Mouse (Mus musculus) heart, postnatal 0 days (tissue): Measurements from ENCODE around the gene Ndufa4l2. TPM values are rescaled to one million over a fixed set of nuclear protein-coding genes. Genes with fewer than 3 reads are reported as not detected.
A peak's percentile ranks its signal among the peaks of the same experiment; 100 is the strongest.

ENCODE experiments used
- ATAC-seq: fragments of 200-750 bp; cut with Nextera tagmentation; 2 replicates; pipeline ENCODE4 v1.8.0; 2017; ENCODE audit warnings: low read depth, moderate number of reproducible peaks, moderate library complexity; ENCODE audit not compliant: insufficient read depth
- DNase-seq: peaks from one replicate; pipeline ENCODE4 v3.0.0-alpha.2; 2016; ENCODE audit warnings: low spot score
- H3K27ac ChIP-seq: fragments of 300-500 bp; sonication (generic); 2 replicates; pipeline ENCODE4 v1.5.1; 2014; ENCODE audit warnings: low read depth, mild to moderate bottlenecking
- H3K27me3 ChIP-seq: fragments of 300-500 bp; sonication (generic); 2 replicates; pipeline ENCODE4 v1.6.1; 2014; ENCODE audit warnings: low read length, mixed read lengths; ENCODE audit not compliant: control insufficient read depth, insufficient read depth
- H3K36me3 ChIP-seq: fragments of 300-500 bp; sonication (generic); replicated peaks from 2 replicates; pipeline ENCODE4 v1.6.1; 2014; ENCODE audit warnings: low read length, mixed read lengths; ENCODE audit not compliant: control insufficient read depth, insufficient read depth
- H3K4me1 ChIP-seq: fragments of 300-500 bp; sonication (generic); 2 replicates; pipeline ENCODE4 v1.6.1; 2014; ENCODE audit warnings: antibody characterized with exemption; ENCODE audit not compliant: control insufficient read depth, insufficient read depth
- H3K4me2 ChIP-seq: fragments of 300-500 bp; sonication (generic); 2 replicates; pipeline ENCODE4 v1.6.1; 2014; ENCODE audit warnings: low read depth, mild to moderate bottlenecking, low read length, moderate library complexity
- H3K4me3 ChIP-seq: fragments of 300-500 bp; sonication (generic); 2 replicates; pipeline ENCODE4 v1.5.1; 2014; ENCODE audit warnings: low read depth, low read length
- H3K9ac ChIP-seq: fragments of 300-500 bp; sonication (generic); replicated peaks from 2 replicates; pipeline ENCODE4 v1.6.1; 2014; ENCODE audit warnings: low read depth, low read length, mixed read lengths
- H3K9me3 ChIP-seq: fragments of 300-500 bp; sonication (generic); replicated peaks from 2 replicates; pipeline ENCODE4 v1.6.1; 2016; ENCODE audit warnings: low read length; ENCODE audit not compliant: control insufficient read depth
- CTCF ChIP-seq: IDR thresholded peaks from 2 replicates; pipeline ENCODE4 v1.5.1; 2016; ENCODE audit warnings: antibody characterized with exemption, control low read depth, low read depth
- EP300 ChIP-seq: IDR thresholded peaks from 2 replicates; pipeline ENCODE4 v1.6.1; 2016; ENCODE audit warnings: antibody characterized with exemption, low read depth
- WGBS: fragments of 180-500 bp; shearing (Covaris S2); extraction: QIAGEN DNeasy Blood & Tissue Kit; methylation state at CpG from one replicate; pipeline ENCODE4 v1.1.7; 2014; 5-methylcytosine and 5-hydroxymethylcytosine counted together
- polyA plus RNA-seq: library from polyadenylated mRNA; unstranded; fragments of >200 nt; fragmentation: Nextera tagmentation; extraction: Ambion mirVana; gene quantifications from 2 replicates; pipeline ENCODE4 v1.2.1, GENCODE M21; 2015
- total RNA-seq: library from RNA; depleted of rRNA; stranded (reverse); fragments of >200 nt; gene quantifications from 2 replicates; pipeline ENCODE4 v1.2.3, GENCODE M21; 2014; ENCODE audit warnings: low replicate concordance

The Ndufa4l2 gene
- total and polyA plus RNA-seq, 2 experiments from 2014 or later = 46.4 to 68.3 TPM

DNA sequence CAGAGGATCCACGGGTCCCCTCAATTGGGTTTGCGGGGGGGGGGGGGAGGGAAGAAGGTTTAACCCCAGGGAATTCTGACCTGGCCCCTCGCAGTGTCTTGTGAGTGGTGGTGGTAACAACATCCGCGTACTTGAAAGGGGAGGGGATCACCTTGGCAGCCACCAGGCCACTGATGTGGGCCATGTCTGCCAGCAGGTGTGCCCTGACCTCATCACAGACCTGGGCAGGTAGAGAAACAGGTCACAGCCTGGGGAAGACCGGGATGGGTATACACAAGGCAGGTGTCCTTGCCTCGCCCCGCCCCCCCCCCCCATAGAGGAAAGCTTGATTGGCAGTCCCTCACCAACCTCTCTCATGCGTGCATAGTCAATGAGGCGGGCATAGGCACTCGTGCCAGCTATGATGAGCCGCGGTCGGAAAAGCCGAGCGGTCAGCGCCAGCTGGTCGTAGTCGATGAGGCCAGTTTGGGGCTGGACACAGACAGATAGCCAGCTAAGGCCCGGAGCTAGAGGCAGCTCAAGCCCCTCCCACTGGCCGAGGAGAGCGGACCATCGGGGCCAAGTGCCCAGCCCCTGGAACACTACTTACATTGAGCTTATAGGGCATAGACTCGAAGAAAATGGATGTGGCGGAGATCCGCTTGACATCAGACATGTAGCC lies 4.4 kb downstream of the Ndufa4l2 start:
- Histone ChIP-seq H3K36me3 (peaks cover 30% of the 10 kb centered on the region), H3K9ac (no peak overlapping the region), H3K9me3 (no peaks in the 10 kb centered on the region), H3K4me1 (peaks cover 21% of the 10 kb centered on the region), H3K27ac (no peak overlapping the region), H3K4me3 (no peak overlapping the region), H3K27me3 (peaks cover 10% of the 10 kb centered on the region; the same call in 1 of the 2 replicates), H3K4me2 (no peak overlapping the region)
- ATAC-seq = no peak
- DNase-seq = no peak
- 96% methylated on average over 24 of the region's 26 CpGs for WGBS
- TF ChIP-seq CTCF = no peak

DNA sequence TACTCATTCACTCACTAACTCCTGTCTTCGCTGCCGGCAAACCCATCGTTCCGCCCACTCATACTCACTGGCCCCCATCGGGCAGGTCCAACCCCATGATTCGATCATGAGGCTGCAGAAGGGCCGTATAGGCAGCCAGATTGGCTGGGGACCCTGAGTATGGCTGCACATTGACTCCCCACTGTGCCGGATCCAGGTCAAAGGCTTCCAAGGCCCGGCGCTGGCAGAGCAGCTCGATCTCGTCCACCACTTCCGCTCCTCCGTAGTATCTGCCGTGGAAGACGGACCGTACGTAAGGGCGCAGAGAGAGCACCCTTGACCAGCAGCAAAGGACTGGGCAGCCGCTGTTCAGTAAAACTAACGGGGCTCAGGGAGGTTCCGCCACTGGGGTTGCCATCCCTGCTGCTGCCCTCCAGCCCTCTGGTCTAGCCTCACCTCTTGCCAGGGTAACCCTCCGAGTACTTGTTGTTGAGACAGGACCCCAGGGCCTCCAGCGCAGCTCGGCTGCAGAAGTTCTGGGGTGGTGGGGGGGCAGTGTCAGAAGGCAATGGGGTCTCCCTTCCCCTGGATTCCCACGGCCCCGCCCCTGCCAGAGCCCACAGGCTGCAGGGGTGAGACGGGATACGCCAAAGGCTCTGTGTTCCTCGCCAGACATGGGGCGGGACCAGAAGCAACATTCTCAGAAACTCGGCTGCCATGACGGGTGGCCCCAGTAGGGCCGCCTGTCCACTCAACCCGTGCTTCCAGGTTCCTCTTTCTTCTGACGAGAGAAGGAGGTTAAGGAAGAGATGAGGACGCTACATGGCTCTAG lies 5.3 kb downstream of the Ndufa4l2 start:
- Histone ChIP-seq H3K9me3 (no peaks in the 10 kb centered on the region), H3K27me3 (peaks cover 15% of the 10 kb centered on the region), H3K4me1 (peaks cover 16% of the 10 kb centered on the region), H3K27ac (no peak overlapping the region), H3K36me3 (peaks cover 30% of the 10 kb centered on the region), H3K9ac (no peak overlapping the region), H3K4me3 (no peak overlapping the region), H3K4me2 (no peak overlapping the region)
- WGBS = 94% methylated on average over 37 of the region's 37 CpGs
- no peak for DNase-seq
- TF ChIP-seq EP300 (no peak), CTCF (no peak)
- ATAC-seq = no peak

DNA sequence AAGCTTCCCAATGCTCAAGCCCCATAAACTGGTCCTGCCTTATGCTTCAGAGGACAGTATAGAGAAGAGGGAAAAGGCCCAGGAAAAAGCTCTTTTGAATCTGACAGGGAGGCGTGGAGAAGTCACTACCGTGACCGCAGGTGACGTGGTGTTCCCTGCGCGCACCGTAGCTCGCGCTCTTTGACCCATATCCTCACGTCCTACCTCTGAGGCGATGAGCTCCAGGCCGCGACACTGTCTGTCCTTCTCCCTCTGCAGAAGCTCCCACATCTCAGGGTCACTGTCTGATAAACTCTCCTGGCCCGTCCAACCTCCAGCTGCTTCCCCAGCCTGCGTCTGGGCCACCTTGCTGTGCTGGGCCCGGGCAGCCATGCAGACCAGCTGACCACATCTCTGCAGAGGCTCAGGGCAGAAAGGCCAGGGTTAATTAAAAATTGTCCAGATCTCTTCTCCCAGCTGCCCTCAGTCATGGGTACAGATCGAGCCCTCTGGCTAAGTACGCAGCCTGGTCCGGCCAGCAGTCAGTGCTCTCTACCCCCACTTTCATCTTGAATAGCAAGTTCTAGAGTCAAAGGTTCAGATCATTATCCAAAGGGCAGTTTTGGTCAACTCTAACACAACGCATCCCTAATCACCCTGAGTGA lies 6.1 kb downstream of the Ndufa4l2 start:
- WGBS = 81% methylated on average over 20 of the region's 20 CpGs
- Histone ChIP-seq H3K27ac (no peak overlapping the region), H3K36me3 (peaks cover 30% of the 10 kb centered on the region), H3K4me1 (peaks cover 16% of the 10 kb centered on the region), H3K4me3 (no peak overlapping the region), H3K9me3 (no peaks in the 10 kb centered on the region), H3K27me3 (peaks cover 22% of the 10 kb centered on the region), H3K4me2 (peak overlapping the region; percentile 92), H3K9ac (no peak overlapping the region)
- DNase-seq (no peak), ATAC-seq (no peak)
- no peak for TF ChIP-seq EP300
- no peak for TF ChIP-seq CTCF

DNA sequence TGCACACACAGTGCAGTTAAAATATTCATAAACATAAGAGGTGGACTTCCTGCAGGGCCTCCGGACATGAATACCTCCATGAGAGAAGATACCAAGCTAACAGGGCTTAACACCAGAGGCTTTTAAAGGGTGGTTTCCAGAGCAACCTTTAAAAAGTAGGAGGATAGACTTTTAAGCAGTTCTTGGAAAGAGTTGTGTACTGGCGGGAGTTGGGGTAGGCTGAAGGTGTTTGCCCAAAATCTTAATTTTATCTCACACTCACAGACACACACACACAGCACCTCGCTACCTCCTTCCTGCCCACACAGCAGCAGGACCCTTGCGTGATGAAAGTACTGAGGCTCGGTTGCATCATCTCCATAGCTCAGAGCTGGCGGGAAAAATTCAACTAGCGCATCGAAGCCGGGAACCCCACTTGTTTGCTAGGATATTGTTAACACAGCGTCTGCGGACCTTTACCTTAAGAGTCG lies 6.9 kb downstream of the Ndufa4l2 start:
- H3K27me3 ChIP-seq = peaks cover 30% of the 10 kb centered on the region

DNA sequence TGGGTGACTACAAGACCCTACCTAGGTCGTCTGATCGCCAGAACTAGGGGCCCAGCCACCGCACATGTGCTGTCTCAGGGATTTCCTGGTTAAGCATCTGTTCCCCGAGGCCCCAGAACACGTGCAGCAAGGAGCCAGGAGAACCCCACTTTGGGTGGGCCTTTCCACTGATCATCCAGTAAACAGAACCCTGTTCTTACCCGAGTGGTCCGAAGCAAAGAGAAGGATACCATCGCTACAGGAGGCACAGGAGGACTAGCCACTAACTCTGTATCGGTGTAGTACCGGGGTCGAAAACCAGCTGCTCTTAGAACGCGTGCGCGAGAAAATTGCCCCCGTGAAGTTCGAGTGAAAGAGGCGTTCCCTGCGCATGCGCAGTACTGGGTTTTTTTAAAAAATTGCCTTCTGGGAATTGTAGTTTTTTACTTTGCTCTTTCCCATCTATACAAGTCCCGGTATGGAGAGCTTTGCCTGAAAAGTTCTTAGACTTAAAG lies 7.4 kb downstream of the Ndufa4l2 start, which contains the start of gene Shmt2:
Gene Shmt2, minus strand, starts transcription at position 357 of the 494 bp plus-strand sequence.
- peaks cover 9% of the 10 kb centered on the region for H3K4me1 ChIP-seq
- under 1% methylated on average over 21 of the region's 21 CpGs for WGBS
- peak; percentile 57 for ATAC-seq
- H3K4me3 ChIP-seq = peak within 1 kb of the TSS; percentile 52
- no peak for TF ChIP-seq CTCF
- no peak for TF ChIP-seq EP300
- peaks cover 30% of the 10 kb centered on the region for H3K36me3 ChIP-seq
- DNase-seq = peak; percentile 91
- peak within 1 kb of the TSS; percentile 49; the same call in 1 of the 2 replicates for H3K9ac ChIP-seq
- H3K27me3 ChIP-seq = peaks cover 35% of the 10 kb centered on the region
- no peaks in the 10 kb centered on the region for H3K9me3 ChIP-seq
- H3K4me2 ChIP-seq = peak within 1 kb of the TSS; percentile 92
- no peak within 1 kb of the TSS for H3K27ac ChIP-seq

More for the DNA sequence above, 6.9 kb downstream of the Ndufa4l2 start:
- peak overlapping the region; percentile 92 for H3K4me2 ChIP-seq
- H3K27ac ChIP-seq = no peak overlapping the region
- H3K4me3 ChIP-seq = peak overlapping the region; percentile 52
- H3K9me3 ChIP-seq = no peaks in the 10 kb centered on the region
- no peak for DNase-seq
- peak overlapping the region; percentile 49; the same call in 1 of the 2 replicates for H3K9ac ChIP-seq
- peaks cover 13% of the 10 kb centered on the region for H3K4me1 ChIP-seq
- 5% methylated on average over 12 of the region's 12 CpGs for WGBS
- no peak for TF ChIP-seq CTCF
- no peak for TF ChIP-seq EP300
- peaks cover 30% of the 10 kb centered on the region for H3K36me3 ChIP-seq
- no peak for ATAC-seq
